Mouse (Mus musculus) cerebellum, adult 8-10 months (tissue): ENCODE data around the gene Rap1gap2.
A peak's percentile ranks its signal among the peaks of the same experiment; 100 is the strongest.

Source experiments
- DNase-seq: peaks from one replicate; pipeline ENCODE4 v3.0.0; 2022

Gene Rap1gap2

GRCm38 (mm10) chr11:74536140-74536842 is 74.4 kb downstream of the Rap1gap2 start:
- no peak for DNase-seq

- DNase-seq, result no peak
These were observed 76.3 kb downstream of the Rap1gap2 start for GRCm38 (mm10) chr11:74534380-74534779.

- DNase-seq, result no peak
These were observed 77.7 kb downstream of the Rap1gap2 start for GRCm38 (mm10) chr11:74533050-74533449.

- DNase-seq, result no peak
These were observed 78.3 kb downstream of the Rap1gap2 start for GRCm38 (mm10) chr11:74532401-74532800.

GRCm38 (mm10) chr11:74531725-74532124 is 79.0 kb downstream of the Rap1gap2 start:
- DNase-seq, result no peak

- no peak for DNase-seq
These were observed 80.9 kb downstream of the Rap1gap2 start for GRCm38 (mm10) chr11:74529803-74530202.

GRCm38 (mm10) chr11:74527555-74527954 is 83.2 kb downstream of the Rap1gap2 start:
- no peak for DNase-seq

- DNase-seq, result peak; percentile 50
These were observed 84.2 kb downstream of the Rap1gap2 start for GRCm38 (mm10) chr11:74526180-74527158.

- no peak for DNase-seq
These were observed 85.1 kb downstream of the Rap1gap2 start for GRCm38 (mm10) chr11:74525605-74526004.

- DNase-seq, result no peak
These were observed 85.5 kb downstream of the Rap1gap2 start for GRCm38 (mm10) chr11:74525205-74525604.

GRCm38 (mm10) chr11:74524050-74524965 is 86.4 kb downstream of the Rap1gap2 start:
- no peak for DNase-seq

- no peak for DNase-seq
These were observed 87.3 kb downstream of the Rap1gap2 start for GRCm38 (mm10) chr11:74523210-74523951.

GRCm38 (mm10) chr11:74522487-74523209 is 88.1 kb downstream of the Rap1gap2 start:
- DNase-seq, result peak; percentile 43

GRCm38 (mm10) chr11:74521981-74522486 is 88.7 kb downstream of the Rap1gap2 start:
- no peak for DNase-seq

GRCm38 (mm10) chr11:74520201-74520600 is 90.5 kb downstream of the Rap1gap2 start:
- no peak for DNase-seq

- DNase-seq, result peak; percentile 73
These were observed 94.6 kb downstream of the Rap1gap2 start for GRCm38 (mm10) chr11:74516112-74516511.

GRCm38 (mm10) chr11:74515046-74515445 is 95.7 kb downstream of the Rap1gap2 start:
- no peak for DNase-seq

- no peak for DNase-seq
These were observed 98.1 kb downstream of the Rap1gap2 start for GRCm38 (mm10) chr11:74512595-74512994.

- DNase-seq, result no peak
These were observed 104.4 kb downstream of the Rap1gap2 start for GRCm38 (mm10) chr11:74506275-74506674.

- DNase-seq, result no peak
These were observed 108.2 kb downstream of the Rap1gap2 start for GRCm38 (mm10) chr11:74502485-74502884.

- no peak for DNase-seq
These were observed 108.7 kb downstream of the Rap1gap2 start for GRCm38 (mm10) chr11:74501989-74502388.
